Mouse (Mus musculus) ES-Bruce4 (cell line): ENCODE measurements around the gene Ppox. TPM values are rescaled to one million over a fixed set of nuclear protein-coding genes. Genes with fewer than 3 reads are reported as not detected.
"Not testable (repeated sequence)": the region's sequence is repeated elsewhere in the genome, so short reads cannot be mapped to it uniquely, and the experiment has no call there.

Source experiments
- H3K27ac ChIP-seq: 2 replicates; pipeline ENCODE4 v1.5.1; 2012; ENCODE audit warnings: low read length, inconsistent platforms; ENCODE audit not compliant: insufficient read depth
- H3K27me3 ChIP-seq: 2 replicates; pipeline ENCODE4 v1.6.1; 2012; ENCODE audit warnings: mild to moderate bottlenecking, low read length, inconsistent platforms; ENCODE audit not compliant: control insufficient read depth, poor library complexity, insufficient read depth, severe bottlenecking
- H3K36me3 ChIP-seq: 2 replicates; pipeline ENCODE4 v1.6.1; 2012; ENCODE audit warnings: inconsistent platforms, mild to moderate bottlenecking, low read length, moderate library complexity; ENCODE audit not compliant: control insufficient read depth, poor library complexity, insufficient read depth, severe bottlenecking
- H3K4me1 ChIP-seq: one replicate; pipeline ENCODE4 v1.8.1; 2011; ENCODE audit warnings: low read length; ENCODE audit not compliant: control insufficient read depth, insufficient read depth
- H3K4me3 ChIP-seq: 2 replicates; pipeline ENCODE4 v1.5.1; 2011; ENCODE audit warnings: low read depth, mild to moderate bottlenecking, low read length
- H3K9ac ChIP-seq: 2 replicates; pipeline ENCODE4 v1.6.1; 2012; ENCODE audit warnings: low read depth, mild to moderate bottlenecking, inconsistent platforms; ENCODE audit not compliant: poor library complexity, severe bottlenecking
- H3K9me3 ChIP-seq: replicated peaks from 2 replicates; pipeline ENCODE4 v1.6.1; 2012; ENCODE audit warnings: mild to moderate bottlenecking, low read length, inconsistent platforms; ENCODE audit not compliant: control insufficient read depth, poor library complexity, insufficient read depth, severe bottlenecking
- CTCF ChIP-seq: IDR thresholded peaks from one replicate; pipeline ENCODE4 v1.8.1; 2011; ENCODE audit warnings: low read depth, low read length
- EP300 ChIP-seq: IDR thresholded peaks from 2 replicates; pipeline ENCODE4 v1.6.1; 2011; ENCODE audit warnings: low read depth, low read length; ENCODE audit not compliant: insufficient read depth
- POLR2A ChIP-seq: IDR thresholded peaks from one replicate; pipeline ENCODE4 v1.8.1; 2011; ENCODE audit warnings: low read length; ENCODE audit not compliant: insufficient read depth
- polyA plus RNA-seq: library from polyadenylated mRNA; stranded (reverse); fragments of >200 nt; gene quantifications from 2 replicates; pipeline ENCODE4 v1.2.4, GENCODE M21; 2011; ENCODE audit warnings: low read depth; ENCODE audit not compliant: missing spikeins, insufficient read depth, insufficient read length

The Ppox gene
- polyA plus RNA-seq, 1 experiment = 25.2 TPM

DNA sequence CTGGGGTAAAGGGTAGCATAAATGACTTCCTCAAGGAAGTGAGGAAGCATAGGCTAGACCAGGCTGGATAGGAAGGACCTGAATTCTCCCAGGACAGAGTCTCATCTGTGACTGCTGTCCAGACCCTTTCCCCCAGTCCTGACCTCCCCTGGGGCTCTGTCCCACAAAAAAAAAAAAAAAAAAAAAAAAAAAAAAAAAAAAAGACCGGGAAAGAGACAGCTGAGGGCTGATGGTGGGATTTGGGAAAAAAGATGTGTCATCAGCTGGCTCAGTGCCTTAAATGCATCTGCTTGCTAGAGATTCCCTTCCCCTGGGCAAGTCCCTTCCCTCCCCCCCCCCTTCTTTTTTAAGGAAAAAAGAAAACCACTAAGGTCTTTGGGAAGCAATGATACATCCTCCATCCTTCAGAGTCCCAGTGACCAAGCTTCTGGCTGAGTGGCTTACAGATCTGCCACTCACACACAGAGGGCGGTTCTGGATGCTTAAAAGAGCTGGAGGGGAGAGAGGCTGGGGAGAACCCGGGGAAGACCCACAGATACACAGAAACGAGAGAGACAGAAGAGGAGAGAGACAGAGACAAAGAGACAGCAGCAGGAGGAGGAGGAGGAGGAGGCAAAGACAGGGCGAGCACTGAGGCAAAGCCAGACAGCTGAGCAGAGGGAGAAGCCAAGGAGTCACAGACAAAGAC lies 30.9 kb downstream of the Ppox start, which contains the start of gene Adamts4:
TSS of gene Adamts4 (plus strand) at position 509 of the 688 bp plus-strand sequence.
- Histone ChIP-seq H3K27ac (no peak within 1 kb of the TSS; the same call in 1 of the 2 replicates), H3K9ac (peak within 1 kb of the TSS; percentile 37), H3K27me3 (no peaks in the 10 kb centered on the region), H3K9me3 (no peaks in the 10 kb centered on the region), H3K36me3 (peaks cover 4% of the 10 kb centered on the region; the same call in 1 of the 2 replicates), H3K4me1 (peaks cover 8% of the 10 kb centered on the region), H3K4me3 (peak within 1 kb of the TSS; percentile 62)
- TF ChIP-seq POLR2A (no peak), EP300 (no peak), CTCF (no peak)

DNA sequence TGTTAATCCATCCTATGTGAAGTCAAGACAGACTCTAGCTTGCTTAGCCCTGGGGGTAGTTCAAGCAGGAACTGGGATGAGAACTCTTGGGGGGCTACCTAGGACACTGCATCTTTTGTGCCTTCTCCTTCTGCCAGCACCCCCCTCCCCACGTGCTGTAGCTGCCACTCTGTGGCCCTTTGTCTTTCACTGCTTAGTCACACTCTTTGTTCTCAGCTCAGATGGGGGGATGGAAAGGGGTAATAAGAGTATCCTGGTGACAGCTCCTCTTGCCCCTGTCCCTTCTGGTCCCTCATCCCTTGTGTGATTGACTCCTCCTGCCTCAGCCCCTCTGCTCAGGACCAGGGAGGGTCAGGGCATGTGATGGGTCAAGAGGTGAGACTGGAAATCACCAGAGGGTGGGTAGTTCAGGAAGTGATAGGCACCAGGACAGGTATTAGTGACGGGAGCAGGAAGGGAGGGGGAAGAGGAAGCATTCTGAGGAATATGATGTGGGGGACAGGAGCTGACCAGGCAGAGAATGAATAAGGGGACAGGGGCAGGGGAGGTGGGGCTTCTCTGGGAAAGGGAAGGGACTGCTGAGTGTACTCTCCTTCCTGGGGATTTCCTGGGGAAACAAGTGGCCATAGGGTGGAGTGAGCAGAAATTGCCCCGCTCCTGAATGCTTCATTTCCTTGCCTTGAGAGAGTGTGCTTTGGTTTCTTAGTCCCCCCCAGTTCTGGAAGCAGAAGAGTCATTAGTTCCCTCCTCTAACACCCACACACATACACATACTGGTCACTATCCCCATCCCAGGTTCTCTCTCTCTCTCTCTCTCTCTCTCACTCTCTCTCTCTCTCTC lies 32.4 kb downstream of the Ppox start:
- TF ChIP-seq EP300 = no peak
- TF ChIP-seq CTCF = no peak
- no peak for TF ChIP-seq POLR2A
- Histone ChIP-seq H3K4me1 (peaks cover 8% of the 10 kb centered on the region), H3K9ac (no peak overlapping the region), H3K27ac (peak overlapping the region; percentile 92), H3K9me3 (no peaks in the 10 kb centered on the region), H3K36me3 (peaks cover 13% of the 10 kb centered on the region), H3K4me3 (no peak overlapping the region), H3K27me3 (no peaks in the 10 kb centered on the region)

DNA sequence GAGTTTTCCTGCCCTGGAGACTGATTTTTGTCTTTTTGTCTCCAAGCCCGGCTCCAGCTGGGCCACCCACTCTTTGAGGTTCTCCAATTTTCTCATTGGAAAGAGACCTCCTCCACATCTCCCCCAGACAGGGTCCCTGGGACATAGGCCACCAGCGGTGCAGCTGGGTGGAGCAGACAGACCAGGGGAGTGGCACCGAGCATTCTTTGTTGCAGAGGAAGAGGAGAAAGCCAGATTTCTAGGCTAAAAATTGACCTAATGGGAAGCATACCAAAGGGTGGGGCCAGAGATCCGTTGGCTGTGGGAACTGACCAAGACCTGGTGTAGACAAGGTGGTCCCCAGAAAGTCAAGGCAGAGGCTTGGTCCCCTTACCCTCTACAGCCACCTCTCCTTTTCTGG lies 33.1 kb downstream of the Ppox start:
- H3K4me1 ChIP-seq = peaks cover 10% of the 10 kb centered on the region
- H3K36me3 ChIP-seq = peaks cover 14% of the 10 kb centered on the region
- TF ChIP-seq CTCF (no peak), EP300 (no peak)
- no peaks in the 10 kb centered on the region for H3K9me3 ChIP-seq
- peak overlapping the region; percentile 77; the same call in 1 of the 2 replicates for H3K4me3 ChIP-seq
- H3K9ac ChIP-seq = peak overlapping the region; percentile 52; the same call in 1 of the 2 replicates
- H3K27ac ChIP-seq = peak overlapping the region; percentile 92
- no peaks in the 10 kb centered on the region for H3K27me3 ChIP-seq

DNA sequence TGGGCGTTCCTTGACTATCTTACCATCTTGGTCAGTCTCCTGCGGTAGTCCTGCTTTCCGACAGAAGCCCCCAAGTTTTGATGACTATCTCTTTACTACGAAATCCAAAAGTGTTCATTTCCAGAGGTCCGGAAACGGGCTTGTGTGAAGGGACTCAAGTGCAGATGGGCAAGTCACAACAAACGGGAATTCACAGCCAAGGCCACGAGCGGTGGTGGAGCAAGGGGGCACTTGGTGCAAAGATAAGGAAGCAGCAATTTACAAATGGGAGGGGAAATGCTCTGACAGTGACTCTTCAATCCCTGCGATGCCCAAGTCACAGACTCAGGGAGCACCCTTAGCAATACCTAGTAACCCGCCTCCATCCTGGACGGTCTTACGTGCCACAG lies 33.5 kb downstream of the Ppox start:
- TF ChIP-seq CTCF = no peak
- TF ChIP-seq EP300 = no peak
- TF ChIP-seq POLR2A = no peak
- peak overlapping the region; percentile 92 for H3K27ac ChIP-seq
- H3K4me3 ChIP-seq = peak overlapping the region; percentile 77
- H3K4me1 ChIP-seq = peaks cover 10% of the 10 kb centered on the region
- peaks cover 17% of the 10 kb centered on the region for H3K36me3 ChIP-seq
- H3K9ac ChIP-seq = peak overlapping the region; percentile 52
- no peaks in the 10 kb centered on the region for H3K27me3 ChIP-seq
- no peaks in the 10 kb centered on the region for H3K9me3 ChIP-seq

- peak overlapping the region; percentile 92 for H3K27ac ChIP-seq
- H3K4me1 ChIP-seq = peaks cover 10% of the 10 kb centered on the region
- no peaks in the 10 kb centered on the region for H3K9me3 ChIP-seq
- H3K9ac ChIP-seq = peak overlapping the region; percentile 70
- peaks cover 17% of the 10 kb centered on the region for H3K36me3 ChIP-seq
- peak overlapping the region; percentile 95 for H3K4me3 ChIP-seq
- no peaks in the 10 kb centered on the region for H3K27me3 ChIP-seq
- TF ChIP-seq POLR2A (no peak), CTCF (peak; percentile 63)
Observed at GRCm38 (mm10) chr1:171246709-171247452, 34.1 kb downstream of the Ppox start.

DNA sequence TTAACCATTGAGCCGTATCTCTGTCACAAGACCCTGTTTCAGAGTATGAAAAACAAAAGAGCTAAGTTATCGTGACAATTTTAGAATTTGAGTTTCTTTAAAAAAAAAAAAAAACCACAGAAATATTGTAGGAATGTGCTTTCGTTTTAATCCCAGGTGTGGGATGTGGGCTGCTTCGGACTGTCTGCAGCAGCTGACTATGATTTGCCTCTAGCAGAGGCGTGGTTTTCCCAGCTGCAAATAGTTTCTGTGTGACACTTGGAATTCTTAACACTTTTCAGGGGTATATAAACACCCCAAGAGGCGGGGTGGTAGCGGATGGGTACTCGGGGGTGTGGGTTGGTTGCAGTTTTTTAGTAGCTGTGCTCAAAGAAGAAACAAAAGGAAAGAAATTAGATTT lies 35.6 kb downstream of the Ppox start:
- H3K4me1 ChIP-seq = peaks cover 12% of the 10 kb centered on the region
- TF ChIP-seq EP300 = no peak
- no peak for TF ChIP-seq CTCF
- TF ChIP-seq POLR2A = no peak
- H3K4me3 ChIP-seq = no peak overlapping the region
- H3K9ac ChIP-seq = no peak overlapping the region
- peaks cover 17% of the 10 kb centered on the region for H3K36me3 ChIP-seq
- H3K27ac ChIP-seq = no peak overlapping the region
- H3K27me3 ChIP-seq = no peaks in the 10 kb centered on the region
- no peaks in the 10 kb centered on the region for H3K9me3 ChIP-seq

GRCm38 (mm10) chr1:171241952-171242351 lies 39.0 kb downstream of the Ppox start:
- peaks cover 31% of the 10 kb centered on the region for H3K36me3 ChIP-seq

More at GRCm38 (mm10) chr1:171241952-171242351, 39.0 kb downstream of the Ppox start:
- not testable (repeated sequence) for H3K4me1 ChIP-seq, H3K27me3 ChIP-seq, H3K9me3 ChIP-seq, H3K27ac ChIP-seq, H3K9ac ChIP-seq, H3K4me3 ChIP-seq
